Mouse (Mus musculus): ENCODE measurements around the gene Nosip.
"Not testable (repeated sequence)": the region's sequence is repeated elsewhere in the genome, so short reads cannot be mapped to it uniquely, and the experiment has no call there.

Gene Nosip

DNA sequence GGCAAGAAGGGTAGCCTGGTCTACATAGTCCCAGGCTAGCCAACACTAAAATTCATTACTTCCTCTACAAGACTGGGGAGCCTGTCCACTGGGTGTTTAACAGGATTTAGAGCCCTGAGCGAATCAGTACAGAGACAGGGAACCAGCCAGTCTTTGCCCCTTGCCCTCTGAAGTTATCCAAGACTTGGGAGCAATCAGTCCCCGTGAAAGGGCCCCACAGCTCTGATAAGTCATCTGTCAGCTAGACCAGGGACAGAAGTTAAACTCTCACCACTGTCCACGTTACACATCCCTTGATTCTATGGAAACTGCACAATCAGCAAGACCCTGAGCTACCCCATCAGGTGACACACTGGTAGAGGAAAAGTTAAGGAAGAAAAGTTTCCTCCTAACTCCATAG, 50.3 kb downstream of the Nosip start:
- DNase-seq (ENCODE audit: low read depth, low spot score): no peak

DNA sequence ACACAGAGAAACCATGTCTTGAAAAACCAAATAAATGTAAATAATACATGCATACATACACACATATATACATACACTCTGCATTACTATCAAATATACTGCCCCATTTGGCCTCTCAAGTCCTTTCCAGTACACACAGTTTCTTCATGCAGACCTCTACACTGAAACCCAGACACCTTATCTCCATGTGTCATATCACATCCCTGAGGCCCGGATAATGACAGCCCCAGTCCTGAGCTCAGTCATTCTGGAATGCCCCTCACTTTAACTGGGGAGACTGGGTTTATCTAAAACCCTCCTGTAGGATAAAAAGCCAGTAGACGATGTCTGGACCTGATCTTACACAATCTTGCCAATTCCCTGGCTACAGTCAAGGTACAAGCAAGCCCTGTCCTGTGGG, 51.2 kb downstream of the Nosip start:
- no peak for DNase-seq (ENCODE audit: low read depth, low spot score)

- DNase-seq (ENCODE audit: low read depth, low spot score): no peak
These were observed 55.3 kb downstream of the Nosip start for GRCm38 (mm10) chr7:45117566-45117965.

- no peak for DNase-seq (ENCODE audit: low read depth, low spot score)
These were observed 56.1 kb downstream of the Nosip start for GRCm38 (mm10) chr7:45118336-45118735.

DNA sequence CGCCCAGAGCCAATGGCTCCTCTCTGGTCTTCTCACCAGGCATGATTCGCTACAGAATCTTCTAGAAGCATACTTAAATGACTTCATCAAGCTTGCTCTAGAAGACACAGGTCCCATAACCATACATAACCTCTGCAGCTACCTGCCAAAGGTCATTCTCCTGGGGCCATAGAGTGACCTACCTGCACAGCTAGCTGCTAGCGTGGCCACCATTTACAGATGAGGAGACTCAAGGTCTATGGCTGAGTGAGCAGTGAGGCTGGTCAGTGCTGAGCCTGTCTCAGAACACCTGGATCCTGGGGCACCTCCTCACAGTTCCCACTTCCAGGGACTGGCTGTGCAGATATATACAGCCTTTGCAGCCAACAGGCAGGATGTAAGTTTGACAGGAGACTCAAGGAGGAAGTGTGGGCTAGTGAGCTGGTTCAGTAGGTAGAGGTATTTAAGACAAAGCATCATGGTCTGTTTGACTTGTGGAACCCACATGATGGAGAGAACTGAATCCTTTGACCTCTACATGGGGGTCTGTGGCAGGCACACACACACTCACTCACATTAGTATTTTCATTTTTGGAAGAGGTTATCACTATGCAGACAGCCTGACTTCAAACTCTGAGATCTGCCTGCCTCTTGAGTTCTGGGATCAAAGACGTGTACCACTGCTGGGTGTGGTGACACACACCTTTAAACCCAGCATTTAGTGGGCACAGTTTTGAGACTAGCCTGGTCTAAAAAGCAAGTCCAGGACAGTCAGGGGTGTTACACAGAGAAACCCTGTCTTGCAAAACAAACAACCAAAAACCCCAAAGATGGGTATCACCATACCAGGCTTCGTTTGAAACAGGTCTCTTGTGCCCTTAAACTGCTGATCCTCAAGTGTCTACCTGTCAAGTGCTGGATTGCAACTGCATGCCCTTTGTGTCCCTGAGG, 57.8 kb downstream of the Nosip start:
- no peak for DNase-seq (ENCODE audit: low read depth, low spot score)

DNA sequence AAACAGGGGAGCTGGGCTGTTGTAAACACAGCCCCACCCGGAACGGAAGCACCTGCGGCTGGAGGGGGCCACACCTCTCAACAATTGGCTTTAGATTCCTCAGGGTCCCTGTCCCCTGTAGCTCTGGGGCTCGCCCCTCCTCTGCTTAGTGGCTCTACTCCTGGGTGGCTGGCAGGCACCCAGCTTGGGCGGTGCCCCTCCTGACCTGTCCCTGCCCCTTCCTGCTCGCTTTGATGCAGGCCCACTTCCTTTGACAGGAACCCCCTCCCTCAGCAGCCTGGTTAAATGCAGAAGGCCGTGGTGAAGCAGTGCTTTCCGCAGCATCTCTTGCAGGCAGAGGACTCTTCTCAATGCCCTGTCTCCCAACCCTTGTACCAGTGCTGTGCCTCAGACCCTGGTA, 59.2 kb downstream of the Nosip start:
- no peak for DNase-seq (ENCODE audit: low read depth, low spot score)

DNA sequence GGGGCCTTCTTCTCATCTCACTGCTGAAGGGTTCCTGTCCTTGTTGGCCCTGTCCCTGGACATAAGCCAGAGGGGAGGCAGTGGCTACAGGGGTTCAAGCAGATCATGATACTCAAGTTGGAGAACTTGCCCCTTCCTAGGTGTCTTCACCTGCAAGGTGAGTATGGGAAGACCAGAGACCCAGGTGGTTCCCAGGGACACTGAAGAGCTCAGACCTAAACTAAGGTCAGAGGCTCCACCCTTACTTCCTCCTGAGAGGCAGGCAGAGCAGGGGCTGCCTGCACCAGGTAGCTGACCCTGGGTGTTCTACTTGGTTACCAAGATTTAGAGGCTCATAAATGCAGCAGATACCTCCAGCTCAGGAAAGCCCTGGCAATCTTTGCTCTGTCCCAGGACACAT, 59.7 kb downstream of the Nosip start:
- no peak for DNase-seq (ENCODE audit: low read depth, low spot score)

- DNase-seq (ENCODE audit: low read depth, low spot score): no peak
These were observed 60.4 kb downstream of the Nosip start for GRCm38 (mm10) chr7:45122561-45123185.

GRCm38 (mm10) chr7:45123186-45123570, 60.9 kb downstream of the Nosip start:
- DNase-seq (ENCODE audit: low read depth, low spot score): no peak

DNA sequence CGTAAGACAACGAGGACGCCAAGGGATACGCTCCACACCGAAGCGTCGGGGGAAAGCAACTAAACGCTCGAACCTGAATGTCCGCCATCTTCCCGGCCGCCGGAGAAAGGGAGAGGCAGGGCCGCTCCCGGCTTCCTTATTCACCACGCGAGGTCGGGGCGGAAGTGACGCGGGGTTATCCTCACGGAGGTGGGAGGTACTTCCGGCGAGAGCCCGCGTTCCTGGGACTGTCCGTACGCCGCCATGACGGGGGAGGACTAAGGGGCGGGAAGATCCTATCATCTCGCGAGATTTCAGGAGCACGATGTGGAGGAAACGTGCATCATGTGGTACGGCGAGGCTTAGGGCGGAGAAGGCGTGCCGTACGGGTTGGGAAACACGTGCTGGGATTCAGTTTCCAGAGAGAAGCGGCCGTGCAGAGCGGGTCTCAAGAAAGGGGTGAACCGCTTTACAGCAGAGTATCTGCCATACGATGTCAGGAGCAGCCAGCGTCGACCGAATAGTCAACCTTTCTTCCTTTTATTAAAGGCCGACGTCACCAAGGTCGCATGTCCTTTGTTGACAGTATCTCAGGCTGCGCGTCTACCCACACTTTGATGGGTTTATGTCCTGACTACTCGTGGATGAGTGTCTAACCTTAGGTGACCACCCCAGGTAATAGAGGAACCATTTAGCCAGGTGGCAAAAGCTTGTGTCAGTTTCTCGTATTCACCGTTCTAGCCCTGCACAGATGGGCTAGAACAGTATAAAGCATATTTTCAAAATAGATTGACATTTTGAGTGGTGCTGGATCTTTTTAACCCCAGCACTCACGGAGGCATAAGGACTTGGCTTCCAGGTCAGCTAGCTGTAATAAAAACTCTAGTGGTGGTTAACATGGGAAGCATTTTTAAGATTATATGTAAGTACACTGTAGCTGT, 62.3 kb downstream of the Nosip start, which contains the start of gene Rps11:
Rps11 (minus strand) TSS at position 216 of the 920 bp plus-strand sequence.
- peak; percentile 100 for DNase-seq (ENCODE audit: low read depth, low spot score)

GRCm38 (mm10) chr7:45125144-45125600, 62.9 kb downstream of the Nosip start:
- DNase-seq (ENCODE audit: low read depth, low spot score): peak; percentile 18

- not testable (repeated sequence) for DNase-seq (ENCODE audit: low read depth, low spot score)
These were observed 63.4 kb downstream of the Nosip start for GRCm38 (mm10) chr7:45125649-45126048.

GRCm38 (mm10) chr7:45126147-45126843, 64.1 kb downstream of the Nosip start:
- no peak for DNase-seq (ENCODE audit: low read depth, low spot score)

GRCm38 (mm10) chr7:45126844-45127699, 64.8 kb downstream of the Nosip start:
- no peak for DNase-seq (ENCODE audit: low read depth, low spot score)

All from brain, adult 2 months (tissue).